Mouse (Mus musculus): ENCODE results near the gene Iqca.

Iqca gene

DNA sequence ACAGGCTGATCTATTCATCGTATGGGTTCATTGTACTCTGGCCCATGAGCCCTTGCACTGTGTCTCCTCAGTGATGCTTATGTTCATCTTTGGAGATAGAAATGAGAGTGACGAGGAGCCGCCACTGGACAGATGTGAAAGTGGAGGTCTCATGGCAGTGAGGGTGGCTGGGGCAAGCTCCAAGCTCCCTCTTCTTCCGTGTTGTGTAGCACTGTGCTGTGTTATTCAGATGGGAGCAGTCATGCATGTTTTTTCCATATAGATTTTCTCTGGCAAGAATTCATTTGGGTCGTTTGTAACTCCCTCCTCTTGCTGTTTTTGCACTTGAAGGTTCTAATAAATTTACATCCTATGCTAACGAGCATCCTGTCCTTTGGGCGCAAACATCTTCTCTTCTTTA, 21.2 kb downstream of the Iqca start:
- no peak for DNase-seq

GRCm38 (mm10) chr1:90124561-90124960, 28.6 kb downstream of the Iqca start:
- DNase-seq, result peak; percentile 47

GRCm38 (mm10) chr1:90120706-90121105, 32.5 kb downstream of the Iqca start:
- DNase-seq, result no peak

DNA sequence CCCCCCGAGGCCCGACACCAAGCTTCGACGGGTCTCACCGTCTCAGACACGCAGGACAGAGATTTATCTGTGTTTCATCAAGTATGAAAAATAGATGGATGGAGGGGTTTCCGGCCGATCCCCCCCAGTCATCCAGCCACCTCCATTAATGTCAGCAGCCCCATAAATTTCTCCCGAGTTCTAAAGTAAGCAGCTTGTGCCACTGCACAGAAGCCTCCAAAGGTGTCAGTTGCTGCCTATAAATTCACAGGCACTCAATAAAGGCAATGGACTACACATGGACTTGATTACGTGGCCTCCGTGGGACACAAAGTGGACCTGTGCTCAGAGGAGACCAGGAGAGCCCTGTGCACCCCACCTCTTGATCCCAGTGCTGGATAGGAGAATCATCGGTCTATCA, 34.0 kb downstream of the Iqca start:
- DNase-seq, result no peak

GRCm38 (mm10) chr1:90117207-90117606, 36.0 kb downstream of the Iqca start:
- DNase-seq, result no peak

DNA sequence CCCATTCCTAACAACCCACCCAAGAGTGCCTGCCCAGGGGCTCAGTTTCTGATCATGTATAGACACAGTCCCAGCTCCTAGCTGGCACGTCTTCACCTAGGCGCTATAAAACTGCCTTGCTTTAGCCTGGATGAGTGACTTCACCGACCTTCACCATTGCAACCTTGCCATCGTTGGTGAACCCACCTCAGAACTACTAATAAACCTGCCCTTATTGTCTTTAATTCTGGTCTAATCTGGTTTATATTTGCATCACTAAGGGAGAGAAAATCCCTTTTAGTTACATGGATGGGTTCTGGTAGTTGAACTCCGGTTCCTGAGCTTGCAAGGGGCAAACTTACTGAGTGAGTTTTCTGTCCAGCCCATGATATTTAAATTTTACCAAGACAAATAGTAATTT, 38.6 kb downstream of the Iqca start:
- DNase-seq, result no peak

GRCm38 (mm10) chr1:90113655-90114244, 39.5 kb downstream of the Iqca start:
- no peak for DNase-seq

DNA sequence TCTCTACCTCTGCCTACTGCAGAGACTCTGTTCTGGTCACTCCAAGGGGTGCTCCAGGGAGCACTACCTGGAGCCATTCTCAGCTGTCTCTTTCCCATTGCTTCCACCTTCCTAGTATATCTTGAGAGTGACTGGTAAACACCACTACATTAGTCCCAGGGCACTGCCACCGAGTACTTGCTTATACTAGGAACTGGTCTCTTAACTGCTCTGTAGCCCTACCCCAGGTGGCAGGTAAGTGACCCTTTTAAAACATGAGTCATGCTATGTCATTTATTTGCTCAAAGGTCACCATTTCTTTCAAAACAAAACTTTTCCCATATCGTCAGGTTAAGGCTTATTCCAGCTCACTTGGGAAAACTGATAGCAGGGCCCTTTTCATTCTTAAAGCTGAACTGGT, 40.5 kb downstream of the Iqca start:
- DNase-seq, result no peak

GRCm38 (mm10) chr1:90111198-90111839, 41.9 kb downstream of the Iqca start:
- peak; percentile 89 for DNase-seq

- no peak for DNase-seq
These were observed 49.2 kb downstream of the Iqca start for GRCm38 (mm10) chr1:90103896-90104487.

- no peak for DNase-seq
These were observed 52.6 kb downstream of the Iqca start for GRCm38 (mm10) chr1:90100360-90101232.

GRCm38 (mm10) chr1:90092816-90093493, 60.2 kb downstream of the Iqca start:
- DNase-seq, result peak; percentile 27

- DNase-seq, result no peak
These were observed 64.8 kb downstream of the Iqca start for GRCm38 (mm10) chr1:90088192-90088990.

- no peak for DNase-seq
These were observed 66.7 kb downstream of the Iqca start for GRCm38 (mm10) chr1:90086461-90086860.

DNA sequence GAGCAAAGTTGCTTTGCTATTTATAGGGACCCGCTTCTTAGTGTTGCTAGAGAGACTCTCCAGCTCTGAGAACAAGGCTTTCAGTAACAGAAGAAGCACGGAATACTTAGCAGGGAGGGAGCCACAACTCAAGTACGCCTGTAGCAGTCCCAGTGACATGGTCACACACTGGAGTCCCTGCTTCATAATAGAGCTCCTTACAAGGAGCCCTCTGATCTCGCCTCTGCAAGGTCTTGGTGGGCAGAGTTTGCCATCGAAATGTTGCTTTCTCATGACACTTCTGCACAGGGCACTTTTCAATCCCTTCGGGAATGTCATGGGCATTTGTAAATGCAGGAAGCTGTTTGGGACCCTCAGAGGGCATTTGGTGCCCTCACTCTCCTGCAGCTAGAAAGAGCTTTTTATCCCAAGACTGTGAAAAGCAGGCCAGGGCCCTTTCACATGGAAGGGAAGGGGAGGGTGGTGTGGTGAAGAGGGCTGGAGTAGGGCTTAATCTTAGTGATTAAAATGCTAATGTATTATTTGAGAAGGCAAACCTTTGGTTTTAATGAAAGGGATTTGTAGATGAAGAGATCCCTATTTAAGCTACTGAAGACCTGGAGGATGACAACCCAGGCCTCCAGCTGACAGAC, 67.6 kb downstream of the Iqca start:
- DNase-seq, result no peak

DNA sequence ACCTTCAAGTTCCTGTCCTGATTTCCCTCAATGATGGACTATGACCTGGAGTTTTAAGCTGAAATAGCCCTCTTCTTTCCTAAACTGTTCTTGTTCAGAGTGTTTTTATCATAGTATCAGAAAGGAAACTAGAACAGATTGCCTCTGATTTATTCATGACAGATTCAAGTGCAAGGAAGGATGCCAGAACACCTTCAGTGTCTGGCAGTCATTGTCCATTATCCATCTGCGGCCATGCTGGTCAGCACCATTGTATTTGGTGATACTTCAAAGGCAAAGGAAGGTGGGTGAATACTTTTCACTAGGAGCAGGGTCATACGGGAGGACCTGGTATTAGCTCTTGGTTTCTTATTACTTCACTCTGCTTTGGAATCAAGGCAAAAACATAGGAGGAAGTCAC, 76.9 kb downstream of the Iqca start:
- DNase-seq, result no peak

- no peak for DNase-seq
These were observed 78.4 kb downstream of the Iqca start for GRCm38 (mm10) chr1:90074779-90075178.

DNA sequence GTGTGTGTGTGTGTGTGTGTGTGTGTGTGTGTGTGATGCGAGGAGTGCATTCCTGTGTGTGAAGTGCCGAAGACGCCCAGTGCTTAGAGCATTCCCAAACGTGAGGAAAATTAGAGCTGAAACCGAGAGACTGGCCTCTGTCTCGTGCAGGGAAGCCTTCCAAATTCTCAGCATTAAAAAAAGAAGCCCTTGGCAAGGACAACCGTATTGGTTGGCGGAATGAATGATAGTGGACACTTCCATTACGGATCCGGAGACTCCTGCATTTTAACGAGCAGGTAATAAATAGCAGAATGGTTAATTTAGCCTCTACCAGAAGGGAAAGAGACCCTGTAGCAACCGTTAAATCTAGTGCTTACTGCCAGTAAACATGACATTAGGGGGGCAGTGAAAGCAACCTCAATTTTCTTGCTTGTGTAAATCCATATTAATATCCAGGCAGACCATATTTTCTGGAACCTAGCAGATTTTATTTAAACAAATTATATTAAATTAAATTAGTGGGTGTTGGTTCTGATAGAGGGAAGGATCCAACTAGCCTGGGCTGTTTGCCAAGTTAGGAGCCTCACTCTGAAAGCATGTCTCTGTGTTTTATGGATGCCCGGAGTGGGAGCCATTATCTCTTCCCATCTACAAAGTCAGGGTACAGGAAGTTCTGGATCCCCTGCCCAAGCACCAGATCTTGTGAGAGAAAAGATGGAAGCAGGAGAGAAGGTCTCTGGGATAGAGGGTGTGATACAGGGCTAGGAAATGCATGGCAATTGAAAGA, 81.2 kb downstream of the Iqca start:
- DNase-seq, result no peak

DNA sequence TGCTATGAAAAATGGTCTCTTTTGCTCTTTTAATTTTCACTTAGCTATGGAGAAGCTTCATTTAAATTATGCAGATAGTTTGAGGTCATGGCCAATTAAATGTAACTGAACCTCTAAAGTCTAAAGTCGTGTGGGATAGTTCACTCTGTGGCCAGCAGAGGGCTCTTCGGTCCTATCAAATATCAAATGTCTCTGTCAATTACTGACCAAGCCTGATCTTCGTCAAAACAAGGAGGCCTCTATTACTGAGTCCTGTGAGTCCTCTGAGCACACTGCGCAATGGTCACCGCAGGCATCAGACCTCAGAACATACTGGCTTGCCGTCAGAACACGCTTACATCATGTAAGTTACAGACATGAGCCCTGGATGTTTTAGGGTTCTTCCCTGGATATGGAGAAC, 92.6 kb downstream of the Iqca start:
- peak; percentile 41 for DNase-seq

GRCm38 (mm10) chr1:90060054-90060453, 93.1 kb downstream of the Iqca start:
- no peak for DNase-seq

DNA sequence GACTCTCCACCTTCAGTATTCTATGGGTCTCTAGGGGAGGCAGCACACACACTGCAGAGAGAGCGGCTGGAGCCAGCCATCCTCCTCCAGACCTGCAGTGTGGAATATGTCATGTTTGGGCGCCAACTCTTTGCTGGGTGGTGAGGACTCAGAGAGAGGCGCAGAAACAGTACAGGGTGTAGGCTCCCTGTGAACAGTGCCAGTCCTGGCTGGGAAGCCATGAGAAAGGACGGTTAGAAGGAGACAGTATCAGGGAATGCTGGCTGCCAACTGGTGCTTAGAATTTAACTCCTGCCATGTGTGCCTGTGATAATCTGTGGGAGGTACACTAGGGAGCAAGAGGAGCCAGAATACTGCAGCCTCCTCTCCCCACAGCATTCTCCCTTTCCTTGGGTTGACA, 98.2 kb downstream of the Iqca start:
- no peak for DNase-seq
